Mouse (Mus musculus): ENCODE results near the gene Gpn3. TPM values are rescaled to one million over a fixed set of nuclear protein-coding genes. Genes with fewer than 3 reads are reported as not detected.

The Gpn3 gene
- total and polyA plus RNA-seq, 2 experiments from 2014 or later = 19.5 to 43.0 TPM

DNA sequence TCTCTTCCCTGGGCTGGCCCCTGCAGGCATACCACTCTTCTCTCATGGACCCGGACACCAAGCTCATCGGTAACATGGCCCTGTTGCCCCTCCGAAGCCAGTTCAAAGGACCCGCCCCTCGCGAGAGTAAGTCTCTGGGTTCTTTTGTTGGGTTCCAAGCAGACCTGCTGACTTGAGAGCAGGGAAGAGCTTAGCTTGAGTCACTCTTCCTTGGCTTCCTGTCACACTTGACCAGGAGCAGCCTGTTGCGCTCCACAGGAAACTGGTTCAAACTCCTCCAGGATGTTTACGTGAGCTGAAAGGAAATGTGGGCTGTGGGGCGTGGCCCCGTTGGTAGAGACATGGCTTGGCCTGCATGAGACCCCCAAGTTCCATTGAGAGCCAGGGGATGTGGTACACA lies 25.1 kb downstream of the Gpn3 start:
- 88% methylated on average over 10 of the region's 10 CpGs for WGBS
- no peak overlapping the region for H3K4me2 ChIP-seq (ENCODE audit: low read depth, low read length)
- H3K27ac ChIP-seq = no peak overlapping the region
- H3K27me3 ChIP-seq (ENCODE audit: insufficient read depth, low read length) = no peaks in the 10 kb centered on the region
- H3K9ac ChIP-seq (replicated peaks; ENCODE audit: low read length) = no peak overlapping the region
- DNase-seq (ENCODE audit: low spot score) (no peak), ATAC-seq (no peak)
- no peaks in the 10 kb centered on the region for H3K9me3 ChIP-seq (ENCODE audit: low read length)
- no peaks in the 10 kb centered on the region for H3K4me1 ChIP-seq (ENCODE audit: insufficient read depth, low read length)
- peaks cover 17% of the 10 kb centered on the region for H3K36me3 ChIP-seq (ENCODE audit: insufficient read depth, low read length)
- no peak overlapping the region for H3K4me3 ChIP-seq (ENCODE audit: low read length)
- TF ChIP-seq CTCF (IDR thresholded peaks at IDR 0.05; ENCODE audit: low read depth) = no peak

DNA sequence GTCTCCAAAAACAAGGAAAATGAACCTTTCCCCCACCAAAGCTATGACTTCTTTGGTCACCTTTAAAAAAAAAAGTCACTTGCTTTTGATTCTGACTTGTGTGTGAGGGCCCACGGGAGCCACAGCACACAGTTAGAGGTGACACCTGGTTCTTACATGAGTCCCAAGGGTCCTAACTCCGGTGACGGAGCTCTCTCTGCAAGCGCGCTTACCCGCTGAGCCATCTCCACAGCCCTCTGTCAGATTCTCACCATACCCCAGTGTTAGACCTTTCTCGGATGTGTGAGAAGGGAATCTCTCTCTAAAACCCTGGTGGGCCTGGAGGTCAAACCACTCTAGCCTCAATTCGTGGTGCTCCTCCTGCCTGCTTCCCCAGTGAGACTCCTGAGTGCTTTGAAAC lies 25.8 kb downstream of the Gpn3 start:
- no peaks in the 10 kb centered on the region for H3K4me1 ChIP-seq (ENCODE audit: insufficient read depth, low read length)
- ATAC-seq (no peak), DNase-seq (ENCODE audit: low spot score) (no peak)
- H3K9me3 ChIP-seq (ENCODE audit: low read length) = no peaks in the 10 kb centered on the region
- H3K9ac ChIP-seq (replicated peaks; ENCODE audit: low read length) = no peak overlapping the region
- no peak overlapping the region for H3K27ac ChIP-seq
- no peak overlapping the region for H3K4me3 ChIP-seq (ENCODE audit: low read length)
- no peak for TF ChIP-seq CTCF (IDR thresholded peaks at IDR 0.05; ENCODE audit: low read depth)
- H3K36me3 ChIP-seq (ENCODE audit: insufficient read depth, low read length) = peaks cover 17% of the 10 kb centered on the region
- 87% methylated on average over 8 of the region's 8 CpGs for WGBS
- H3K4me2 ChIP-seq (ENCODE audit: low read depth, low read length) = no peak overlapping the region
- H3K27me3 ChIP-seq (ENCODE audit: insufficient read depth, low read length) = no peaks in the 10 kb centered on the region

DNA sequence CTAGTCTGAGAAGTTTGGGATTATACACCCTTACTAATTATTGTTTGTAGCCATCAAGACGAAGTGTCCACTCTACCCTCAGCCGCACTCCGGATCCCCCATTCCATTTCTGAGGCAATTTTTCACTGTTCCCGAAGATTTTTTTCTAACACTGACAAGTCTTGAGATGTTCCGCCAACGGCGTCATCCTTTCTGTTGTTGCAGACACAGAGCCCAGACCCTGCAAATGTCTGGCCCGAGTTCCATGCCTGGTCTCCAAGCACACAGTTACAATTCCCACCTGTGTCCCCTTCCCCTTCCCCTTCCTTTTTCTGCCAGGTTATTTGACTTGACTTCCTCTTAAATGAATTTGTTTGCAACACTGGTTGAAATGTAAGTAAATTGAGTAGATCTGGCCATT lies 28.2 kb downstream of the Gpn3 start:
- H3K27ac ChIP-seq = no peak overlapping the region
- H3K4me3 ChIP-seq (ENCODE audit: low read length) = no peak overlapping the region
- 93% methylated on average over 8 of the region's 8 CpGs for WGBS
- DNase-seq (ENCODE audit: low spot score) (no peak), ATAC-seq (no peak)
- TF ChIP-seq CTCF (IDR thresholded peaks at IDR 0.05; ENCODE audit: low read depth) = no peak
- H3K4me1 ChIP-seq (ENCODE audit: insufficient read depth, low read length) = no peaks in the 10 kb centered on the region
- H3K27me3 ChIP-seq (ENCODE audit: insufficient read depth, low read length) = no peaks in the 10 kb centered on the region
- H3K9ac ChIP-seq (replicated peaks; ENCODE audit: low read length) = no peak overlapping the region
- no peak overlapping the region for H3K4me2 ChIP-seq (ENCODE audit: low read depth, low read length)
- peaks cover 24% of the 10 kb centered on the region for H3K36me3 ChIP-seq (ENCODE audit: insufficient read depth, low read length)
- H3K9me3 ChIP-seq (ENCODE audit: low read length) = no peaks in the 10 kb centered on the region

DNA sequence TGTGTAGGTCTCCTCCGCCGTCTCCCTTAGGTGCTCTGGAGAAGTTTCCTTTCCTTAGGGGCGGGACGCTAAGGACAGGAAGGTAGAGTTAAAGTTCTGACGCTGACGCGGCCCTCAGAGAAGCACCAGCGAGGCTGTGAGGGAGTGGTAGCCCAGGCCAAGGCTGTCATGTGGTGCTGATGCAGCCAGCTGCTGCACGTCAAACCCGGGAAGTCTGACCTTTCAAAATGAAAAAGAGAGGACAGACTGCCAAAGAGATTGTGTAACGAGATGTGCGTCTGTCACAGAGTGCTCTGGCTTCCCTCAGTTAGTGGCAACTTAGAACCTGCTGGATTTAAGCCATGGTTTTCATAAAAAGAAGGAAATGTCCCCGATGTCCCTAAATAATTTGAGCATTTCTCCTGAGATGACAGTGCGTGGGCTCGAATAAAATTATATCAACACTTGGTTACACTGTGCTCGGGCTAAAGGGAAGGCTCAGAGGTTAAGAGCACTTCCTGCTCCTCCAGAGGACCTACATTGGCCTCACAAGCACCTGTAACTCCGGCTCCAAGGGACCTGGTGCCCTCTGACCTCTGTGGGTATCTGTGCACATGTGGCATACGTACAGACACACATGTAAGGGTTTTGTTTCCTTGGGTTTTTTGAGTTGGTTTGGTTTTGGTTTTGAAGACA lies 29.1 kb downstream of the Gpn3 start:
- H3K4me1 ChIP-seq (ENCODE audit: insufficient read depth, low read length) = no peaks in the 10 kb centered on the region
- H3K27me3 ChIP-seq (ENCODE audit: insufficient read depth, low read length) = no peaks in the 10 kb centered on the region
- H3K9ac ChIP-seq (replicated peaks; ENCODE audit: low read length) = no peak overlapping the region
- H3K4me3 ChIP-seq (ENCODE audit: low read length) = no peak overlapping the region
- H3K27ac ChIP-seq = no peak overlapping the region
- no peaks in the 10 kb centered on the region for H3K9me3 ChIP-seq (ENCODE audit: low read length)
- H3K4me2 ChIP-seq (ENCODE audit: low read depth, low read length) = no peak overlapping the region
- ATAC-seq (no peak), DNase-seq (ENCODE audit: low spot score) (no peak)
- whole genome bisulfite sequencing = 84% methylated on average over 18 of the region's 18 CpGs
- H3K36me3 ChIP-seq (ENCODE audit: insufficient read depth, low read length) = peaks cover 33% of the 10 kb centered on the region
- no peak for TF ChIP-seq CTCF (IDR thresholded peaks at IDR 0.05; ENCODE audit: low read depth)

DNA sequence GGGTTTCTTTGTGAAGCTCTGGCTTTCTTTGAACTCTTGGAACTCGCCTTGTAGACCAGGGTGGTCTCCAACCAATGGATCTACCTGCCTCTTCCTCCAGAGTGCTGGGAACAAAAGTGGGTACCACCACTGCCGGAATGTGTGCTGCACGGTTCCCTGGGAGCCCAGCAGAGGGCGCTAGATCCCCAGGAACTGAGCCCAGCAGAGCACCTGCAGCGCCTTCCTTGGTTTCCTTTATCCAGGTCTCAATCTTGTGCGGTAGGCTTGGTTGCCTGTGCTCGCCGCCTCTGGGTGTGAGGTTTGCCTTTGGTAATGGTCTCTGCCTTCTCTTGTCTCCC lies 29.6 kb downstream of the Gpn3 start:
- H3K27me3 ChIP-seq (ENCODE audit: insufficient read depth, low read length) = no peaks in the 10 kb centered on the region
- no peak overlapping the region for H3K27ac ChIP-seq
- H3K4me2 ChIP-seq (ENCODE audit: low read depth, low read length) = no peak overlapping the region
- peak; percentile 76 for DNase-seq (ENCODE audit: low spot score)
- WGBS = 17% methylated on average over 8 of the region's 8 CpGs
- no peak overlapping the region for H3K4me3 ChIP-seq (ENCODE audit: low read length)
- no peaks in the 10 kb centered on the region for H3K9me3 ChIP-seq (ENCODE audit: low read length)
- no peaks in the 10 kb centered on the region for H3K4me1 ChIP-seq (ENCODE audit: insufficient read depth, low read length)
- H3K36me3 ChIP-seq (ENCODE audit: insufficient read depth, low read length) = peaks cover 35% of the 10 kb centered on the region
- no peak overlapping the region for H3K9ac ChIP-seq (replicated peaks; ENCODE audit: low read length)
- peak; percentile 96 for TF ChIP-seq CTCF (IDR thresholded peaks at IDR 0.05; ENCODE audit: low read depth)
- no peak for ATAC-seq

DNA sequence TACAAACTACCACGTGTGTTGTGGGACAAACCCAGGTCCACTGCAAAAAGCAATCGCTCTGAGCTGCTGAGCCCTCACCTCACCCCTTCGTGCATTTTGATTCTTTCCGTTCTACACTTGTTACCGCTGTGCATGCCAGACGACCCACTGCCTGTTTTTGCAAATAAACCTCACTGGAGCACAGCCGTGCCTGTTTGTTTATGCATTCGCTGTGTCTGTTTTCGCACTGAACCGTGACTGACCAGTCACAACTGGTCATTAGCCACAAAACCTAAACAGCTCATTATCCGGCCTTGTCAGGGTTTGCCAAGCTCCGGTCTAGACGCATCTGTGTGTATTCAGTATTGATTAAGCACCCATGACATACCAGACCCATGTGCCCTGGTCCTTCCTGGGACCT lies 30.5 kb downstream of the Gpn3 start:
- Histone ChIP-seq H3K9me3 (ENCODE audit: low read length) (no peaks in the 10 kb centered on the region), H3K9ac (replicated peaks; ENCODE audit: low read length) (no peak overlapping the region), H3K27me3 (ENCODE audit: insufficient read depth, low read length) (no peaks in the 10 kb centered on the region), H3K4me1 (ENCODE audit: insufficient read depth, low read length) (no peaks in the 10 kb centered on the region), H3K27ac (peak overlapping the region; percentile 66), H3K4me3 (ENCODE audit: low read length) (no peak overlapping the region), H3K4me2 (ENCODE audit: low read depth, low read length) (no peak overlapping the region), H3K36me3 (ENCODE audit: insufficient read depth, low read length) (peaks cover 30% of the 10 kb centered on the region)
- 66% methylated on average over 13 of the region's 13 CpGs for WGBS
- no peak for TF ChIP-seq CTCF (IDR thresholded peaks at IDR 0.05; ENCODE audit: low read depth)
- ATAC-seq (no peak), DNase-seq (ENCODE audit: low spot score) (peak; percentile 16)

DNA sequence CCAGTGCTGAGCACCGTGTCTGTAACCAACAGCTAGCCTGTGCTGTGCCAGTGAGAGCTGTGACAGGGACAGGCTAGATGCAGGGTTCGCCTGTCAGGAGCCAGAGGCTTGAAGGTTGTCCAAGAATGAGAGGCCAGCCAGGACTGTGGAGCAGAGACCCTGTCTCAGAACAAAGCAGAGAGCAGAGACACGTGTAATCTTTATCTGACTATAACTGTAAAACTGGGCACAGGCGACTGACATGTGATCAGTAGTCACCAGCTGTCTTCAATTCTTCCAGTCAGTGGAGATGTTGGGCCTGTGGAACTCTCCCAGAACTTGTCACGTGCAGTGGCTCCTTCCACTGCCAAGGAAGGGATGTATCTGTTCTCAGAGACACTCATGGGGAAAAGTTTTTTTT lies 31.1 kb downstream of the Gpn3 start:
- WGBS = 71% methylated on average over 5 of the region's 5 CpGs
- DNase-seq (ENCODE audit: low spot score) (peak; percentile 72), ATAC-seq (peak; percentile 80)
- TF ChIP-seq CTCF (IDR thresholded peaks at IDR 0.05; ENCODE audit: low read depth) = no peak
- H3K9ac ChIP-seq (replicated peaks; ENCODE audit: low read length) = no peak overlapping the region
- H3K4me2 ChIP-seq (ENCODE audit: low read depth, low read length) = no peak overlapping the region
- H3K27ac ChIP-seq = peak overlapping the region; percentile 66
- no peaks in the 10 kb centered on the region for H3K27me3 ChIP-seq (ENCODE audit: insufficient read depth, low read length)
- no peak overlapping the region for H3K4me3 ChIP-seq (ENCODE audit: low read length)
- no peaks in the 10 kb centered on the region for H3K4me1 ChIP-seq (ENCODE audit: insufficient read depth, low read length)
- peaks cover 24% of the 10 kb centered on the region for H3K36me3 ChIP-seq (ENCODE audit: insufficient read depth, low read length)
- no peaks in the 10 kb centered on the region for H3K9me3 ChIP-seq (ENCODE audit: low read length)
